Mouse (Mus musculus): ENCODE data around the gene Alx3.
"Not testable (repeated sequence)": the region's sequence is repeated elsewhere in the genome, so short reads cannot be mapped to it uniquely, and the experiment has no call there.

Alx3 gene

DNA sequence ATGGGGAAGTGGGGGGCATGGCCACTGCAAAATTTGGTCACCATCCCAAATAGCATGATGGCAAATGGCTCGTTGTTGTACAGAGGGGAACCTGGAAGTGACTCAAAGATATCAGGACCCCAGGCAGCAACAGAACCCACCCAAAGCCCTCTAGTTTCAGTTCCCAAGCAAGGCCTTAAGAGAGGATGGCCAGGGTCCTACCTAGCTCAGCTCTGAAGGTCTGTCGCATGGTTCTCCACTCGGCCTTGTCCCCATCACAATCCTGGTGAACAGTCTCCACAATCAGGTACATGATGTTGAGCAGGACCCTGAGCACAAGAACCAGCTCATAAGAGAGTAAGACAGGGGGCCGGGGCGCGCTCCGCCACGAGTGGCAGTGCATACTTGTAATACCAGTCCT lies 29.6 kb downstream of the Alx3 start:
- DNase-seq (ENCODE audit: low spot score in 2 of 2): no peak

DNA sequence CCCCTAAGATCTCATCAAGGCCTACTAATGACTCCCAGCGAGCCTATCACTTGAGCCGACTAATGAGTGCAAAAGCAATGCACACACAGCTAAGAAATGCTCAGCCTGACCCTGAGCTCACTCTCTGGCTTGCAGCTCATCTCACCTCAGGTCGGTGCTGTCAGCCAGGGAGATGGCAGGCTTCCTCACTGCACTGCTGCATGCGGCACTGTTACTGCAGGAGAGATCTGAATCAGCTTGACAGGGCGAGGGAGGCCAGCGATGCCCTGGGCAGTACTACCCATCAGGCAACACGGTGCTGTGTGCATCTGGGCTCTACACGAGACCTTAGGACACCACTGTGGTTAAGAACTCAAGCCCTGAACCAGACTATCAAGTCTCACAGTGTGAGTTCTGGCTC lies 30.7 kb downstream of the Alx3 start:
- DNase-seq (ENCODE audit: low spot score in 2 of 2): no peak

DNA sequence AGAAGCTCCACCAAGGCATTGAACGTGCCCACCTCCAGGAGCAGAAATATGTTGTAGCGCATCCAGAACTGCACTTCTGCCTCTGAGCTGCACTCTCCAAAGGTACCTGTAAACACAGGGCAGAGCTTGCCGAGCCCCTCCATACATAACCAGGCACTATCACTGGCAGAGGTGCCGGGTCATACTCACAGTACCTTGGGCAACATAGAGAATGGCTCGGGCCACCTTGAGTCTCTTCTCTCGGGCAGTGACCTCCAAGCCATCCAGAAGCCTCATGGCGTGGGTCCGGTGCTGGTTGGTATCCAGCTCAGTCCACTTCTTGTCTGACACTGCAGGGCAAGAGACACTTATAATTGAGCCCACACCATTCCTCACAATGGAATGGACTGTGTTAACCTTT lies 31.9 kb downstream of the Alx3 start:
- no peak for DNase-seq (ENCODE audit: low spot score in 2 of 2)

DNA sequence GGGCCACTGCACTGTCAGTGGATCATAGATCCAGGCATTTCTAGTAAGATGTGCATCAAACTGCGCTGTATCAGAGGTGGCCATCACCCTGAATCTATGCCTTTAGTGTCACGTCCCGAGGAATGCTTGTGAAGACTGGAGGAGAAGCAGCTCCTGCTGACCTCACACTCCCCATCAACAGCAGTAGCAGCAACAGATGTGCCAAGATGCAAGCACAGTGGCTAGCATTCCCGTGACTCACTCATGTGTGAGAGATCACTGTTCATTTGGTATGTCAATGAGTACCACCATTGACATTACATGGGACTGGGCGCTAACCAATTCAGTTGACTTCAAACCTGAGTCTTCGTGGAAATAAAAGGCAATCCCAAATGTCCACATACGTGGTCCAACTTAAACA lies 32.8 kb downstream of the Alx3 start:
- DNase-seq (ENCODE audit: low spot score in 2 of 2): no peak

DNA sequence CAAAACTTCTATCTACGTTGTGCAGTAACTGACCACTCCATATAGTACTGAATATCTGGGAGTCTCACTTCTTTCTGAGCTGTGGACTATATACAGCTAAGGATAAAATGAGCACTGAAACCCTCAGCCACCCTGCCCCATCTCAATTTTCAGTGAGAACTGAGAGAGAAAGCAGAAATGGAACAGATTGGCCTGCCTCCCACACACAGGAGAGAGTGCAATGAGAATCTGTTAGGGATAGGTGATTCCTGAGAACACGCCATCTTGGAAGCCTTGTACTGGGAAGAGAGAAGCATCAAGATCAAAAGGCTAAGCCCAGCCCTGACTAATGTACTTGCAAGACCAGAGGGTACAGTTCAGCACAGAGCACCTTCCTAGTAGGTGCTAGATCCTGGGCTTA lies 33.7 kb downstream of the Alx3 start:
- no peak for DNase-seq (ENCODE audit: low spot score in 2 of 2)

DNA sequence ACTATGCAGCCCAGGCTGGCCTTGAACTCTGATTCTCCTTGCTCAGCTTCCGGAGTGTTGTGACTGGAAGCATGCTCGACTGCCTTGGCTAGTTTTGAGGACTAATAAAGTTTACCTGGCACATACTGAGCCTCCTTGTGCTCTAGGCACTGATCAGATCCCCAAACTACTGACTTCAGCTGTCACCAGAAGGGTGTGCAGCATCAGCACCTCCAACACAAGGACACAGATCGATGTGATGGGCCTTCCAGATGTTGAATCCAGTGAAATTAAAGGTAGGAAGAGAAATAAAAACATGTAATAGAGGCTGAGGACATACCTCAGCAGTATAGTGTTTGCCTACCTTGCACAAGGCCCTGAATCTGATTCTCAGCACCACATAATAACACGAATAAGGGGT lies 34.6 kb downstream of the Alx3 start:
- DNase-seq (ENCODE audit: low spot score in 2 of 2): no peak

DNA sequence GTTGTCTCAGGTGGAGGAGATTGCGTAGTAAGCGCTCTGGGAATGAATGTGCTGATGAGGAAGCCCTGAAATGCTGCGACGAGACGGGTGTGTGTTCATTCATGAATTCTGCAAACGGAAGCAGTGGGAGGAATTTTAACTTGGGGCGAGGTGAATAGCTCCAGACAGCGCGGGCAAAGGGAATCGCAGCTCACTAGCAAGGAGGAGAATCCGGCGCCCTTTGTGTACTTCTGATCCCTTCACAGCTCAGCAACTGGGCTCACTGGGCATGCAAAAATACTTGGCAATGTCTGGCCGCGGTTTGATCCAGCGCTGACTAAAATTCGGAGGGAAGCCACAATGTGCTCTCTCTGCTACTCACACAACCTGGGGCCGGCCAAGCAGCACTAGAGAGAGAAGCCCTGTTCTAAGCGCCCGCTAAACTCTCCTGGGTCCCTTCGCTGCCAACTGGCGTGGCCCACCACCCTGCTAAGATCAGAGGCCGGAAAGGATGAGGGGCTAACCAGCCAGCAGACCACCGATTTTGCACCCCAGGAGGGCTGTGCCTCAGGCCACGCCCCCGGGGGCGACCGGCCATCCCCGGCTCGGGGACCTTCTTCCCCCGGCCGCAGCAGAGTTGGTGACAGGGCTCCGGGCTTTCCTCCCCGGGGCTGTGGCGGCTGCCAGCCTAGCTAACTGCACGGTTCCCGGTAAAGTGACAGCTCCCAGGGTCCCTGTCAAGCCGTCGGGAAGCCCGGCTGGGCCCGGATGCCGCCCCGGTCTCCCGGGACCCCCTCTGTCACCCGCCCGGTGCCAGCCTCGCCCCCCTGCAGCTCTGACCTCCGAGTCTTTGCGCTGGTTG lies 36.1 kb downstream of the Alx3 start, which contains the start of gene Gm10961:
TSS of gene Gm10961 (plus strand) at position 641 of the 841 bp plus-strand sequence.
- DNase-seq (ENCODE audit: low spot score in 2 of 2): peak; percentile 17 to 44

DNA sequence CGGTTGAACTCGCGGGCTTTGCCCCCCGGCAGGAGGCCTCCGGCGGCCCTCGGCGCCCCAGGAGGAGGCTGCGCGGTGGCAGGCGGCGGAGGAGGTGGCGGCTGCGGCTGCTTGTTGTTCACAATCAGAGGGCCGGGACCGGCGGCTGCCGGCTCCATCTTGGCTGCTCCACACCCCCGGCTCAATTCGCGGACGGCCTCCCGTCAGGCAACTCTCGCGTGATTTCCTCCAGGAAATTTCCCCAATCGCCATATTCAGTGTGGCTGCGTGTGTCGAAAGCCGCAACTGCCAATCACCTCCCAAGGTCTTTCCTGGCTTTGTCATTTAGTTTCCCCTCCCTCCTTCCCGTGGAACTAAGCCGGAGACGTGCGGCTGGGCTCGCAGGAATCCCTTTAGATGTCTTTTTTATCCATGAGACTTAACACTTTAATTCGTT lies 36.7 kb downstream of the Alx3 start, which contains the start of gene Strip1:
TSS of gene Strip1 (minus strand) at position 172 of the 436 bp plus-strand sequence.
- peak; percentile 86 to 92 for DNase-seq (ENCODE audit: low spot score in 2 of 2)

DNA sequence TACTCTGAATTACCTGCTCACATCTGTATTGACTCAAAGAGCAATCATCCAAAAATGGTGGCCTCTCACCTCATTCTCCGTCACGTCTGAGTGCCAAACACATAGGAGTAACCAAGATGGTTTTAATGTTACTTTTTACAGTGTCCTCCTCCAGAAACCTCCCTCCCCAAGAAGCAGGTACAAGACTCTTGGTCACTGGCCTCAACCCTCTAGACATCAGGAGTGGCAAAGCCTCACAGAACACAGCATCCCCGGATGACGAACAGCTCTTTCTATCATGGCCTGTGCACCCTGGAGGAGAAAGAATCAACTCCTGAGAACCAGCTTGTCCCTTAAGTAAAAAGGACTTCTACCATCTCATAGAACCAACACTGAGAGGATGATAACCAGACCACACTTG lies 38.0 kb downstream of the Alx3 start:
- no peak for DNase-seq (ENCODE audit: low spot score in 2 of 2)

DNA sequence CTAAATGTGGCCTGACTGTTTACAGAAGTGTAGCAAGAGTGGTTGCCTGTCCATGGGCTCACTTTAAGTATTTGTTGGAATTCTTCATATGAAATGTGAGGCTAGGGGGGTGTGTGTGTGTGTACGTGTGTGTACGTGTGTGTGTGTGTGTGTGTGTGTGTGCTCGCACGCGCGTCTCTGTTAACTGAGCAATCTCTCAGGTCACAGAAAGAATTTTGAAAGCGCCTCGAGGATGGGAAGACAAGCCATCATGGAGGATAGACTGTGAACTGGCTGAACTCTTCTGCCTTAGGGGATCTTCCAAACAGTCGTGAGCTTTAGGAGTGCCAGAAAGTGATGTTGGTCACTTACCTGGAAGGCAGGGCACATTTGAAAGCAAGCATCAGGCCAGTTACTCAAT lies 39.1 kb downstream of the Alx3 start:
- DNase-seq (ENCODE audit: low spot score in 2 of 2): no peak

DNA sequence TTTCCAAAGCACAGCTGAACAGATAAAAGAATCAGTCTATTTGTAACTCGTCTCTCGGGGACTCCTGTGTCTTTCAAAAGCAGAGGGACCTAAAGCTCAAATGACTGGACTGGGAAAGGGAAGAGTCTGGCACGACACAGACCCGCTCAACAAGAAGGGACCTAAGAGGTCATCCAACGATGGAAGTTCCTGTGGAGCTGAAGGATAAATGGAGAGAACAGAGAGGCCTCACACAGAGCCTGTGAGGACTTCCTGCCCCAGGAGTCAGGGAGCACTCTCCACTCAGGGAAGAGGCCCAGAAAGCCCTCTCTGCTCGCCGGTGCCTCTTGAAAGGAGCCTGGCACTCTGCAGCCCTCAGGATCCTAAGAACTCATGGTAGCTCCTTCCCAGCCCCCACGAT lies 41.0 kb downstream of the Alx3 start:
- DNase-seq (ENCODE audit: low spot score in 2 of 2): no peak

DNA sequence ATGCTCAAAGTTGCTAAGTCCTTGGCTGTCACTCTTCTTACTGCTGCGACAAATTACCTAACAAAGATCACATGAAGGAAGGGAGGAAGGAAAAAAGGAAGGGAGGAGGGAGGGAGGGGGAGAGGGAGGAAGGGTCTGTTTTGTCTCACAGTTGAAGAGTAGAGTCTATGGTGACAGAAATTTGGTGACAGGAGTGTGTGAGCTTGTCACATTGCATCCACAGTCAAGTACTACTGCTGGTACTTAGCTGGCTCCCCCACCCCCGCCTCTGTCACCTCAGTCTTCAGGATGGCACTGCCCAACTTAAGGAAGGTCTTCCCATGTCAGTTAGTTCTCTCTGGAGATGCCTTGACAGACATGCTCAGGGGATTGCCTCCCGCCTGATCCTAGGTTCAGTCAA lies 41.4 kb downstream of the Alx3 start:
- DNase-seq (ENCODE audit: low spot score in 2 of 2): no peak

DNA sequence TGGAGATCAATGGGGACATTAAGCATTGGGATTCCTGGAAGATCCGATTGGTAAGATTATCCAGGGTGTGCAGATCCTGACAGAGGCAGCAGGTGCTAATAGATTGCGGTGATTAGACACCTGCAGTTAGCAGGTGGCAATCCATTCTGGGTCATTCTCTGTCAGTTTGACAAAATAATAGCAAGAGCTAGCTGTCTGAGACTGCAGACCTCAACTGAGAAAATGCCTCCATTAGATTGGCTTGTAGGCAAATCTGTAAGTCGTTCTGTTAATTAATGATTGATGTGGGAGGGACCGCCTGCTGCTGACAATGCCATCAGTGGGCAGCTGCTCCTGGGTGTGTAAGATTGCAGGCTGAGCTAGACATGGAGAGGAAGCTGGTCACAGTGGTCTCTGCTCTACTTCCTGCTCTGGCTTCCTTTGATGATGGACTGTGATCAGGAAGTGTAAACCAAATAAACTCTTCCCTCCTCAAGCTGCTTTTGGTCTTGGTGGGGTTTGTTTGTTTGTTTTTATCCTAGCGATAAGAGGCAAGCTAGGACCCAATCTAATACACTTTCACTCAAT lies 42.9 kb downstream of the Alx3 start:
- no peak for DNase-seq (ENCODE audit: low spot score in 2 of 2)

DNA sequence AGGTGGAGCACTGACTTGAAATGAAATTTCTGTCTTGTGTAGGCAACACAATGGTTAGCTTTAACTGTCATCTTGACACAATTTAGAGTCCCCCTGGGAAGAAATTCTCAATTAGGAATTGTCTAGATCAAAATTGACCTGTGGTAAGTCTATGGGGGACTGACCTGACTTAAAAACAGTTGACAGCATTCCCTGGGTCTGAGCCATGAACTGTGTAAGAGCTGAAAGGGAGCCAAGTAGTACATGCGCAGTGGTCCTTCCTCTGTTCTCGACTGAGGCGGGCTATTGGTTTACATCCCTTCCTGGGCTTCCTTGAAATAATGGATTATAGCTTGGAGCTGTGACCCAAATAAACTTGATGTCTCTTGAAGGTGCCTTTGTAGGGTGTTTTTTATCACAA lies 52.1 kb downstream of the Alx3 start:
- DNase-seq (ENCODE audit: low spot score in 2 of 2): no peak

DNA sequence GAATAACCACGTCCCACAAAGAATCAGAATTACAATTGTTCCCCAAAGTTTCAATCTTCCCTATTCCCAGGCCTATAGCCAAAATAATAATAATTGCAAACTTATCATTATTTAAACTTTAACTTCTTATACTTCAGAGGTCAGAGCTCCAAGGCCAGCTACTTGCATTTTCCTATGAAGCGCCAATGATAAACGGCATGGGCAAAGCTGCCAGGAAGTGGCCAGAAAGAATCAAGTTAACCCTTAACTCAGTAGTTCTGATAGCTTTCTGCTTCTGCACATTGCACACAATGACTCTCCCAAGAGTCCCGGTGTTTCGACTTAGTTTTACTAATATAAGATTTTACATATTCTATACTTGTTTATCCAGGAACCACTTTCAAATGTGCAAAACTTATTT lies 55.4 kb downstream of the Alx3 start:
- DNase-seq (ENCODE audit: low spot score in 2 of 2): not testable (repeated sequence)

DNA sequence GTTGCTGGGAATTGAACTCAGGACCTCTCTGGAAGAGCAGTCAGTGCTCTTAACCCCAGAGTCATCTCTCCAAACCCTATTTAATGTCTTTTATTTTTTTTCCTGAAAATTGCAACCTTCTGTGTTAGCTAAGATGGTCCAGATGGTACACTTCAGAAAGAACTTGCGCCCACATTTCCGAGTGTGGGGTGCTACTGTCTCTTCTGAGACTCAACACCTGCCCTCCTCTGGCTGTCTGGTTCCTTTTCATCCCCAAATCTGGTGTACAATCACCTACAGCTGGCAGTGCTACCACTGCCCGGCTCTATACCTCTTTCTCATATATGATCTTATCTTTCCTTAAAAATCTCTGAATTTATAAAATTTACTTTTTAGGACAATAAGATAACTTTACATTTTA lies 58.1 kb downstream of the Alx3 start:
- no peak for DNase-seq (ENCODE audit: low spot score in 2 of 2)

DNA sequence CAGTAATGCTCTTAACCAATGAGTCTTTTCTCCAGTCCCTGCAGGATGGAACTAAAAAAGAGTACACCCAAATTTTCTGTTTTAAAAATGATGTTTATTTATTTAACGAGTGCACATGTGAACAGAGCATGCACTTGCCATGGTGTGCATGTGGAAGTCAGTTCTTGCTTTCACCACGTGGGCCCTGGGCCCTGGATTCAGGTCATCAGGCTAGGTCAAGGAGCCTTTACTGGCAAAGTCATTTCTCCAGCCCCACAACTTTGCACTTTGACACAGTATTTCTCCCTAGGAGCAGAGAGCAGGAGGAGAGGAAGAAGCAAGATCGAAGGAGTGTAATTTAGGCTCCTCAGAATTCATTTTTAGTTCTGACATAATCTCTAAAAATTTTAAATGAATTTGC lies 60.0 kb downstream of the Alx3 start:
- no peak for DNase-seq (ENCODE audit: low spot score in 2 of 2)

Measured in right cerebral cortex, postnatal 36 days (tissue).